Mouse (Mus musculus) kidney, adult 2 months (tissue): ENCODE measurements around the gene Gimap7. TPM values are rescaled to one million over a fixed set of nuclear protein-coding genes. Genes with fewer than 3 reads are reported as not detected.

Experiments
- DNase-seq: peaks from one replicate; pipeline ENCODE4 v3.0.0; 2021
- H3K27ac ChIP-seq: fragments of 200-500 bp; 2 replicates; pipeline ENCODE4 v1.5.1; 2012; ENCODE audit warnings: low read depth, low read length, control low read depth, inconsistent platforms; ENCODE audit not compliant: insufficient read depth
- H3K27me3 ChIP-seq: fragments of 200-500 bp; replicated peaks from 2 replicates; pipeline ENCODE4 v1.6.1; 2012; ENCODE audit warnings: mild to moderate bottlenecking, moderate library complexity, low read length, inconsistent platforms; ENCODE audit not compliant: control insufficient read depth, insufficient read depth
- H3K36me3 ChIP-seq: fragments of 200-500 bp; 2 replicates; pipeline ENCODE4 v1.6.1; 2012; ENCODE audit warnings: mild to moderate bottlenecking, moderate library complexity, low read length, inconsistent platforms; ENCODE audit not compliant: control insufficient read depth, insufficient read depth
- H3K4me1 ChIP-seq: fragments of 200-500 bp; 2 replicates; pipeline ENCODE4 v1.6.1; 2011; ENCODE audit warnings: low read length; ENCODE audit not compliant: control insufficient read depth, insufficient read depth
- H3K4me3 ChIP-seq: fragments of 200-500 bp; 2 replicates; pipeline ENCODE4 v1.5.1; 2011; ENCODE audit warnings: mild to moderate bottlenecking, low read depth, low read length, control low read depth; ENCODE audit not compliant: insufficient read depth
- CTCF ChIP-seq: fragments of 200-500 bp; conservative IDR thresholded peaks from 2 replicates; pipeline ENCODE4 v1.5.1; 2011; ENCODE audit warnings: low read depth, mild to moderate bottlenecking, control low read depth, low read length, moderate library complexity, mixed read lengths; ENCODE audit not compliant: insufficient read depth, insufficient read length
- POLR2A ChIP-seq: fragments of 200-500 bp; IDR thresholded peaks from one replicate; pipeline ENCODE4 v1.6.1; 2011; ENCODE audit warnings: low read depth, low read length, control low read depth
- WGBS: fragments of 180-500 bp; shearing (Covaris S2); methylation state at CpG from one replicate; pipeline ENCODE4 v1.1.7; 2018; 5-methylcytosine and 5-hydroxymethylcytosine counted together
- polyA plus RNA-seq: library from polyadenylated mRNA; depleted of rRNA; stranded (reverse); fragments of >200 nt; gene quantifications from 2 replicates; pipeline ENCODE4 v1.2.3, GENCODE M21; 2012

The Gimap7 gene
- polyA plus RNA-seq, 1 experiment: 0.97 TPM

DNA sequence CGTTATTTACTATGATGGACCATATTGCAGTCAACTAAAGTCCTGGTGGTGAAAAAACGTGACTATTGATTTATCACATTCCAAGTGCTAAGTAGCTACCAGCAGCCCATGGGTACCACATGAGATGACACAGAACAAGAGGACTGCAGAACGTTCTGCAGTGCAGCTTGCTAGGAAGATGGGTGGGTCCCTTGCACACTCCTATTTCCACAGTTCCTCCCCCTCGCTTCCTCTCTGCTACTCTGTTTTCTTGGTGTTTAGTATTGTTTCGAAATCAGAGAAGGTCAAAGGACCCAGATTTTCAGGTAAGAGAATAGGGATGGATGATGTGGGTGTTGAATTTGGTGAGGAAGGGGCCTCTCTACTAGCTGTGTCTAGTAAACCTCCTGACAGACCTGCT is 34.1 kb upstream of the Gimap7 start, which contains the start of gene Gimap4:
Gimap4 (plus strand) TSS at position 231 of the 400 bp plus-strand sequence.
- TF ChIP-seq CTCF: no peak
- no peak for TF ChIP-seq POLR2A
- WGBS: 54% methylated on average over 5 of the region's 5 CpGs
- no peaks in the 10 kb centered on the region for H3K4me1 ChIP-seq
- H3K4me3 ChIP-seq: peak within 1 kb of the TSS; percentile 56
- H3K27me3 ChIP-seq: no peaks in the 10 kb centered on the region
- DNase-seq: peak; percentile 69
- H3K36me3 ChIP-seq: no peaks in the 10 kb centered on the region
- peak within 1 kb of the TSS; percentile 93 for H3K27ac ChIP-seq

DNA sequence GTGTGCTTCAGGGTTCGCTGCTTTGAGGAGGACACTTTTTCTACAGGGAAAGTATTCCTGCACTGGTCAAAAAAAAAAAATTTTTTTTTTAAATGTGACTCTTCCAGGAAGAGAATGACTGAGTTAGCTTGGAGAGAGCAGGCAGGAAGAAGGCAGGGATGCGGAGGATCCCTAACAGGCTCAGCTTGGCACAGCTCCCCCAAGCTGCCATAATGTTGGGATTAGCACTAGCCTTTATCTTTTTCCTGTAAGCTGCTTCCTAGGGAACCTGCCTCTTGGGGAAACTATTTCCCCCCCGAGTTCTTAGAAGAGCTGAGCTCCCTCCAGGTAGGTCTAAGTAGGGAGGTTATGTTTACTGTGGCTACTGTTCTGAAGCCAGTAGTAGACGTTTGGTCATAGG is 33.6 kb upstream of the Gimap7 start:
- peak overlapping the region; percentile 56 for H3K4me3 ChIP-seq
- TF ChIP-seq POLR2A (no peak), CTCF (no peak)
- 54% methylated on average over 4 of the region's 4 CpGs for WGBS
- peak; percentile 69 for DNase-seq
- no peaks in the 10 kb centered on the region for H3K27me3 ChIP-seq
- peak overlapping the region; percentile 93 for H3K27ac ChIP-seq
- no peaks in the 10 kb centered on the region for H3K4me1 ChIP-seq
- H3K36me3 ChIP-seq: no peaks in the 10 kb centered on the region

DNA sequence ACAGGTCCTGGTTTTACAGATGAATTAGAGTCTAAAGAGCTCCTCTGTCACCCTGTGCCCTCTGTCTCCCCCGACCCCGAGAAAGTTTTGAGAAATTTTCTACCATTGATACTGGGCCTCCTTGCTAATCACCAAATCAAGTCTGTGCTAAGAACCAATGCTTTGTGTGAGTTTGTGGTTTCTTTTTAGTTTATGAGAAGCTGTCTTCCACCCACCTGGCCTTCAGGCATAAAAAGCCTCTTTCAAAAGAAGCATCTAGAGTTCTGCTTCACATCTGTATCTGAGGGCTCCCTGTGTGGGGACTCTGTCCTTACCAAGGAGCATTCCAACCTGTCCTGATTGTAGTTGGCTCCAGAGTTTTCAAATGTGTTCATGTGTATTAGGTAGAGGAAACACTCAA is 33.2 kb upstream of the Gimap7 start:
- WGBS: 66% methylated on average over 2 of the region's 2 CpGs
- Histone ChIP-seq H3K4me3 (peak overlapping the region; percentile 56), H3K27ac (peak overlapping the region; percentile 81), H3K36me3 (no peaks in the 10 kb centered on the region), H3K4me1 (no peaks in the 10 kb centered on the region), H3K27me3 (no peaks in the 10 kb centered on the region)
- DNase-seq: no peak
- no peak for TF ChIP-seq CTCF
- TF ChIP-seq POLR2A: no peak

DNA sequence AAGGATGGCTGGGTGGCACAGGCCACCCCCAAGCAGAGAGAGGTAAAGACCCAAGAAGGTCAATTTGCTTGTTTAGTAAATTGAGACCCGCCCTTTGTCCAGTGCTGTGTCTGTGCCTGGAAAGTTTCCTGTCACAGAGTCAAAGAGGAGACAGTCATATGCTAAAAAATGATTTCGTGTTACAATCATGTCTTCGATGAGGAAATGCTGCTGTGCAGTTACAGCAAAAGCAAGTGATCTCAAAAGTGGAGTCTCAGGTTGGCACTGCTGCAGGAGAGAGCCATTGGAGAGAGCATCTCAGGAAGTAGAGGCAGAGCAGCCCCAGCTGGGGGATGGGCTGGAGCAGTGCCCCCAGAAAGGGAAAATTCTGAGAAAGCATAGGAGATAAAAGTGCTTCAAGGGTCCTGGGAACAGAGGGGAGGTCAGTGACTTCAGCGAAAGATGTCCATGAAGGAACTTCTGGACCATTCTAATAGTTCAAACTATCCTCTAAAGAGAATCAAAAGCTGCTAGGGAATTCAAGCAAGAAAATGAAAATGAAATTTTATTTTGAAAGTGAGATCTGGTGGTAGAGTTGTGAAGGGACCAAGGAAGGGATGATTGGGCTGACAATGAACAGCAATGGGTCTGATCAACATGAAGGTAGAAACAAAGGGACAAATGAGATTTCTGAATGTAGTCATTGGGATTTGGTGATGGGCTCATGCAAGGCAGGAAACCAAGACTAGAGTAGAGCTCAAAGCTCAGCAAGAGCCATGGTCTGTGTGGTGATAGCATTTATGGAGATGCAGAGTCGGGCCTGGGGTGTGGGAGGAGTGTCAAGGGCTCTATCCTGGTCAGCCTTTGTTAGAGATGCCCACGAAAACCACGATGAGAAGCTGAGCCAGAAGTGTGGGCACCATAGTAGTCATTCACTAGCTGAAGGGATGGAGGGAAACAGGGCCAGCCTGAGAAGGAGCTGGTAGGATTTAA is 32.4 kb upstream of the Gimap7 start:
- Histone ChIP-seq H3K27ac (peak overlapping the region; percentile 81), H3K4me1 (no peaks in the 10 kb centered on the region), H3K27me3 (no peaks in the 10 kb centered on the region), H3K36me3 (no peaks in the 10 kb centered on the region), H3K4me3 (peak overlapping the region; percentile 56)
- WGBS: 62% methylated on average over 7 of the region's 7 CpGs
- DNase-seq: no peak
- no peak for TF ChIP-seq CTCF
- no peak for TF ChIP-seq POLR2A

DNA sequence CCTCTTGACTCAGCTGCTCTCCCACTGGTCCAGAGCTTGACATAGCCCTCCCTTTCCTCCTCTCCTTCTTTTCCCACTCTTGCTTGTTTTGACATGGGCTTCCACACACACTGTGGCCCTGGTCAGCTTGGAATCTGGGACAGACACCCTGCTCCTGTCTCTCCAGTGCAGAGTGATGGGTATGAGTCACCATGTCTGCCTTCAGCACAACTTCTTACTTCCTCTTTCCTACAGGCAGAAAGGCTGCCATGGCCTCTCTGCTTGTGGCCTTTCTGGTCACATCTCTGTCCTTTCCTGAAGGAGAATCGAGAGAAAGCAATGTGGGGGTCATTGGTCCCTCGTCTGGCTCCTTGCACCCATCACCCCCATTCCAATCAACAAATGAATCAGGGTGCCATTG is 31.3 kb upstream of the Gimap7 start:
- no peaks in the 10 kb centered on the region for H3K4me1 ChIP-seq
- peak overlapping the region; percentile 81 for H3K27ac ChIP-seq
- H3K36me3 ChIP-seq: no peaks in the 10 kb centered on the region
- TF ChIP-seq POLR2A (no peak), CTCF (no peak)
- H3K4me3 ChIP-seq: peak overlapping the region; percentile 30
- 72% methylated on average over 2 of the region's 2 CpGs for WGBS
- DNase-seq: no peak
- H3K27me3 ChIP-seq: no peaks in the 10 kb centered on the region

DNA sequence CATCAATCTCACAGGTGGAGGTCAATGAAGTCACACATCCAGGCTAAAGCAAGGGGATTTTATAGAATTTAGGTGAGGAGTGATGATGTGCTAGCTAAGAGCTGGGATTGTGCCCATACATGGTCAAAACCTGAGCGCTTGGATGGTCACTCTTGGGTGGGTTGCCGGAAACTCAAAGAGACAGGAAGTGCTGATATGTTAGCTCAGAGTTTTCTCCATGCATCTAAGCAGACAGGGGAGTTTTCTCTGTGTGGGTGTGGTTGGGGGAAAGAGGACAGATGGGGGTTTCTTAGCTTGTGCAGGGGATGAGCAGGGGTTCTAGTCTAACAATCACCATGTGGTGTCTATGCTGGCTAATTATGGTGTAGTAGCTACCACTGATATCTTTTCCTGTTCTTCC is 29.1 kb upstream of the Gimap7 start:
- TF ChIP-seq CTCF (no peak), POLR2A (no peak)
- H3K4me3 ChIP-seq: no peak overlapping the region
- H3K4me1 ChIP-seq: no peaks in the 10 kb centered on the region
- H3K36me3 ChIP-seq: no peaks in the 10 kb centered on the region
- 80% methylated on average over 2 of the region's 2 CpGs for WGBS
- no peaks in the 10 kb centered on the region for H3K27me3 ChIP-seq
- no peak for DNase-seq
- H3K27ac ChIP-seq: peak overlapping the region; percentile 67; the same call in 1 of the 2 replicates

DNA sequence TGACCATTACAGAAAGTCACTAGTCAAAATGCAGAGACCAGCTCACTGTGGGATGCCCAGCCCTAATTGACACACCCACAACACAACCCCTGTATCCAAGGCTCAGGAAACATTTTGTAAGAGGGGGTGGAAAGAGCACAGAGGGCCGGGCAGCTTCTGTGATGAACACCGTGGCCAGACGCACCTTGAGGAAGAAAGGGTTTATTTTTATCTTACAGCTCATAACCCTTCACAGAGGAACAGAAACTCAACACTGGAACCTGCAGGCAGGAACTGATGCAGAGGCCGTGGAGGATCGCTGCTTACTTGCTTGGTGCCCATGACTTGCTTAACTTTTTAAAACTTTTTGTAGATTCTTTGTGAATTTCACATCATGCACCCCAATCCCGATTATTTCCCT is 25.5 kb upstream of the Gimap7 start:
- Histone ChIP-seq H3K36me3 (no peaks in the 10 kb centered on the region), H3K27ac (no peak overlapping the region), H3K4me1 (no peaks in the 10 kb centered on the region; the same call in 1 of the 2 replicates), H3K4me3 (no peak overlapping the region), H3K27me3 (no peaks in the 10 kb centered on the region)
- DNase-seq: no peak
- WGBS: 80% methylated on average over 6 of the region's 6 CpGs
- no peak for TF ChIP-seq POLR2A
